Mouse (Mus musculus) embryonic fibroblast, embryonic 13.5 days (primary cell): Measurements from ENCODE around the gene Hddc2. TPM values are rescaled to one million over a fixed set of nuclear protein-coding genes. Genes with fewer than 3 reads are reported as not detected.

ENCODE experiments used
- H3K27ac ChIP-seq: 2 replicates; pipeline ENCODE4 v1.5.1; 2012; ENCODE audit warnings: low read length, control low read depth, inconsistent platforms; ENCODE audit not compliant: insufficient read depth
- H3K4me1 ChIP-seq: 2 replicates; pipeline ENCODE4 v1.6.1; 2011; ENCODE audit warnings: low read length; ENCODE audit not compliant: control insufficient read depth, insufficient read depth
- H3K4me3 ChIP-seq: 2 replicates; pipeline ENCODE4 v1.5.1; 2011; ENCODE audit warnings: mild to moderate bottlenecking, control low read depth, low read length; ENCODE audit not compliant: insufficient read depth
- CTCF ChIP-seq: IDR thresholded peaks from 2 replicates; pipeline ENCODE4 v1.5.1; 2011; ENCODE audit warnings: mild to moderate bottlenecking, control low read depth, low read length, moderate library complexity, borderline replicate concordance; ENCODE audit not compliant: insufficient read depth
- POLR2A ChIP-seq: IDR thresholded peaks from 2 replicates; pipeline ENCODE4 v1.6.1; 2011; ENCODE audit warnings: low read depth, mild to moderate bottlenecking, control low read depth, low read length, moderate library complexity
- polyA plus RNA-seq: library from polyadenylated mRNA; stranded (reverse); fragments of >200 nt; gene quantifications from 2 replicates; pipeline ENCODE4 v1.2.4, GENCODE M21; 2011; ENCODE audit warnings: low read depth; ENCODE audit not compliant: missing spikeins, insufficient read length

The Hddc2 gene
- polyA plus RNA-seq, 1 experiment: 28.1 TPM

- TF ChIP-seq POLR2A (no peak), CTCF (no peak)
- H3K4me1 ChIP-seq: no peaks in the 10 kb centered on the region
- no peak overlapping the region for H3K4me3 ChIP-seq
- no peak overlapping the region for H3K27ac ChIP-seq
These were observed 12.9 kb upstream of the Hddc2 start for GRCm38 (mm10) chr10:31300292-31300691.

GRCm38 (mm10) chr10:31303446-31303845, 9.7 kb upstream of the Hddc2 start:
- Histone ChIP-seq H3K4me1 (no peaks in the 10 kb centered on the region), H3K27ac (no peak overlapping the region), H3K4me3 (no peak overlapping the region)
- no peak for TF ChIP-seq CTCF
- no peak for TF ChIP-seq POLR2A

- H3K27ac ChIP-seq: no peak overlapping the region
- TF ChIP-seq POLR2A: no peak
- no peak for TF ChIP-seq CTCF
- H3K4me3 ChIP-seq: no peak overlapping the region
- no peaks in the 10 kb centered on the region for H3K4me1 ChIP-seq
These were observed 6.1 kb upstream of the Hddc2 start for GRCm38 (mm10) chr10:31307024-31307598.

GRCm38 (mm10) chr10:31318491-31318890, 5.3 kb downstream of the Hddc2 start:
- Histone ChIP-seq H3K4me3 (no peak overlapping the region), H3K27ac (no peak overlapping the region), H3K4me1 (no peaks in the 10 kb centered on the region)
- TF ChIP-seq POLR2A (no peak), CTCF (no peak)

- TF ChIP-seq POLR2A: no peak
- TF ChIP-seq CTCF: no peak
- no peaks in the 10 kb centered on the region for H3K4me1 ChIP-seq
- H3K4me3 ChIP-seq: no peak overlapping the region
- H3K27ac ChIP-seq: no peak overlapping the region
These were observed 16.3 kb downstream of the Hddc2 start for GRCm38 (mm10) chr10:31329436-31329835.

GRCm38 (mm10) chr10:31330286-31330962, 17.2 kb downstream of the Hddc2 start:
- Histone ChIP-seq H3K27ac (no peak overlapping the region), H3K4me1 (no peaks in the 10 kb centered on the region), H3K4me3 (no peak overlapping the region)
- TF ChIP-seq CTCF (no peak), POLR2A (no peak)

- Histone ChIP-seq H3K4me1 (no peaks in the 10 kb centered on the region), H3K27ac (no peak overlapping the region), H3K4me3 (no peak overlapping the region)
- TF ChIP-seq CTCF (no peak), POLR2A (no peak)
These were observed 18.1 kb downstream of the Hddc2 start for GRCm38 (mm10) chr10:31331225-31331775.

GRCm38 (mm10) chr10:31336432-31336831, 23.2 kb downstream of the Hddc2 start:
- TF ChIP-seq POLR2A (no peak), CTCF (no peak)
- H3K4me1 ChIP-seq: no peaks in the 10 kb centered on the region
- H3K27ac ChIP-seq: no peak overlapping the region
- no peak overlapping the region for H3K4me3 ChIP-seq

- no peak overlapping the region for H3K4me3 ChIP-seq
- TF ChIP-seq CTCF (no peak), POLR2A (no peak)
- no peaks in the 10 kb centered on the region for H3K4me1 ChIP-seq
- no peak overlapping the region for H3K27ac ChIP-seq
These were observed 33.2 kb downstream of the Hddc2 start for GRCm38 (mm10) chr10:31346401-31346800.

GRCm38 (mm10) chr10:31351056-31351455, 37.9 kb downstream of the Hddc2 start:
- no peak for TF ChIP-seq CTCF
- no peak for TF ChIP-seq POLR2A
- no peaks in the 10 kb centered on the region for H3K4me1 ChIP-seq

GRCm38 (mm10) chr10:31352845-31353427, 39.8 kb downstream of the Hddc2 start:
- Histone ChIP-seq H3K4me3 (no peak overlapping the region), H3K27ac (no peak overlapping the region), H3K4me1 (no peaks in the 10 kb centered on the region)
- TF ChIP-seq CTCF: no peak
- TF ChIP-seq POLR2A: no peak

More at GRCm38 (mm10) chr10:31351056-31351455, 37.9 kb downstream of the Hddc2 start:
- H3K4me3 ChIP-seq: no peak overlapping the region
- H3K27ac ChIP-seq: no peak overlapping the region
